Mouse (Mus musculus) liver, embryonic 14.5 days (tissue): ENCODE data around the gene Prdm16.

Experiments
- CTCF ChIP-seq: IDR thresholded peaks from 2 replicates; pipeline ENCODE4 v1.5.1; 2016; ENCODE audit warnings: antibody characterized with exemption, low read depth, control low read depth
- EP300 ChIP-seq: IDR thresholded peaks from 2 replicates; pipeline ENCODE4 v1.6.1; 2016; ENCODE audit warnings: antibody characterized with exemption, low read depth

- TF ChIP-seq CTCF = no peak
- no peak for TF ChIP-seq EP300
Observed at GRCm38 (mm10) chr4:154499701-154500523, 136.8 kb downstream of the Prdm16 start.
